Mouse (Mus musculus) Patski (cell line): ENCODE data around the gene Xpnpep1. TPM values are rescaled to one million over a fixed set of nuclear protein-coding genes. Genes with fewer than 3 reads are reported as not detected.
A peak's percentile ranks its signal among the peaks of the same experiment; 100 is the strongest.

ENCODE experiments used
- ATAC-seq: fragments of 100-300 bp; one replicate; pipeline ENCODE4 v1.8.0; 2021
- CTCF ChIA-PET: fragments of 350-600 bp; sonication (Branson Sonifier 250); formaldehyde crosslinking; loops from one replicate; lab custom pipeline; 2022; ENCODE audit warnings: inconsistent platforms; lab: Charles Lee
- POLR2A ChIA-PET: fragments of 350-600 bp; sonication (Branson Sonifier 250); formaldehyde crosslinking; loops from one replicate; lab custom pipeline; 2022; ENCODE audit warnings: antibody characterized with exemption, inconsistent platforms; lab: Charles Lee
- DNase-seq: peaks from one replicate; pipeline ENCODE4 v3.0.0-alpha.2; 2011; ENCODE audit warnings: low read depth, low spot score
- H3K27me3 ChIP-seq: fragments of 371-371 bp; one replicate; pipeline ENCODE4 v1.5.1; 2021
- CTCF ChIP-seq: fragments of 100-300 bp; IDR thresholded peaks from one replicate; pipeline ENCODE4 v1.5.1; 2021
- in situ Hi-C: fragments of 300-500 bp; cut with MboI; formaldehyde crosslinking; loops from 3 replicates; pipeline ENCODE4 v1.11.1; 2018; ENCODE audit warnings: low pct_unique_long_range_greater_than_20kb, mixed read lengths
- polyA plus RNA-seq: library from polyadenylated mRNA; unstranded; gene quantifications from one replicate; pipeline ENCODE4 v1.2.3, GENCODE M21; 2021

The Xpnpep1 gene
- polyA plus RNA-seq, 1 experiment from 2014 or later, result 193 TPM

GRCm38 (mm10) chr19:53037925-53038419, 2.0 kb downstream of the Xpnpep1 start:
- ATAC-seq, result peak; percentile 42
- DNase-seq, result no peak
- in situ Hi-C loops, result loop anchor here (5.0 kb wide), 1 partner anchor 104 kb away; the partner anchor contains the start of gene Add3
- ChIA-PET POLR2A (interaction anchor here (1.2 to 1.7 kb wide), 3 partner anchors 10 to 207 kb away, joined by 3 to 6 read pairs (median 4); no protein-coding TSS in a partner anchor), CTCF (no interaction called here)
- H3K27me3 ChIP-seq, result no peaks in the 10 kb centered on the region
- no peak for TF ChIP-seq CTCF

GRCm38 (mm10) chr19:53033159-53033943, 6.7 kb downstream of the Xpnpep1 start:
- DNase-seq (no peak), ATAC-seq (no peak)
- in situ Hi-C loops, result no loop called here
- no peaks in the 10 kb centered on the region for H3K27me3 ChIP-seq
- no peak for TF ChIP-seq CTCF
- CTCF ChIA-PET, result interaction anchor here (0.8 to 2.0 kb wide), 3 partner anchors 25 to 115 kb away, joined by 3 to 11 read pairs (median 3); no protein-coding TSS in a partner anchor
- POLR2A ChIA-PET, result interaction anchor here (0.7 kb wide), 1 partner anchor 43 kb away, joined by 3 read pairs; no protein-coding TSS in a partner anchor

GRCm38 (mm10) chr19:53032647-53033046, 7.4 kb downstream of the Xpnpep1 start:
- ATAC-seq, result no peak
- CTCF ChIA-PET, result interaction anchor here (0.8 to 2.0 kb wide), 2 partner anchors 24 to 38 kb away, joined by 3 to 11 read pairs; no protein-coding TSS in a partner anchor
- no peaks in the 10 kb centered on the region for H3K27me3 ChIP-seq
- in situ Hi-C loops, result no loop called here
- no peak for DNase-seq
- POLR2A ChIA-PET, result no interaction called here
- TF ChIP-seq CTCF, result no peak

GRCm38 (mm10) chr19:53031957-53032371, 8.1 kb downstream of the Xpnpep1 start:
- in situ Hi-C loops, result no loop called here
- POLR2A ChIA-PET, result no interaction called here
- peak; percentile 46 for ATAC-seq
- DNase-seq, result no peak
- no peak for TF ChIP-seq CTCF
- no peaks in the 10 kb centered on the region for H3K27me3 ChIP-seq
- CTCF ChIA-PET, result no interaction called here

- no peaks in the 10 kb centered on the region for H3K27me3 ChIP-seq
- ChIA-PET POLR2A (interaction anchor here (0.6 kb wide), 1 partner anchor 343 kb away, joined by 8 read pairs; no protein-coding TSS in a partner anchor), CTCF (interaction anchor here (1.2 to 2.0 kb wide), 3 partner anchors 10 to 22 kb away, joined by 3 to 6 read pairs (median 4); no protein-coding TSS in a partner anchor)
- in situ Hi-C loops, result no loop called here
- ATAC-seq (no peak), DNase-seq (no peak)
- TF ChIP-seq CTCF, result no peak
Observed at GRCm38 (mm10) chr19:53030279-53030678, 9.7 kb downstream of the Xpnpep1 start.

GRCm38 (mm10) chr19:53029686-53030085, 10.3 kb downstream of the Xpnpep1 start:
- no peak for DNase-seq
- ChIA-PET POLR2A (no interaction called here), CTCF (interaction anchor here (2.0 kb wide), 1 partner anchor 9 kb away, joined by 6 read pairs; no protein-coding TSS in a partner anchor)
- ATAC-seq, result no peak
- in situ Hi-C loops, result no loop called here
- TF ChIP-seq CTCF, result no peak
- H3K27me3 ChIP-seq, result no peaks in the 10 kb centered on the region

GRCm38 (mm10) chr19:53029045-53029444, 11.0 kb downstream of the Xpnpep1 start:
- no peak for TF ChIP-seq CTCF
- CTCF ChIA-PET, result interaction anchor here (0.9 to 1.4 kb wide), 3 partner anchors 11 to 27 kb away, joined by 3 to 7 read pairs (median 4); no protein-coding TSS in a partner anchor
- DNase-seq, result no peak
- no peaks in the 10 kb centered on the region for H3K27me3 ChIP-seq
- in situ Hi-C loops, result no loop called here
- POLR2A ChIA-PET, result no interaction called here
- ATAC-seq, result no peak

GRCm38 (mm10) chr19:53028216-53028615, 11.8 kb downstream of the Xpnpep1 start:
- H3K27me3 ChIP-seq, result no peaks in the 10 kb centered on the region
- ChIA-PET POLR2A (interaction anchor here (1.7 kb wide), 1 partner anchor 10 kb away, joined by 6 read pairs; no protein-coding TSS in a partner anchor), CTCF (interaction anchor here (0.9 to 1.4 kb wide), 5 partner anchors 10 to 187 kb away, joined by 3 to 7 read pairs (median 4); no protein-coding TSS in a partner anchor)
- TF ChIP-seq CTCF, result no peak
- ATAC-seq (no peak), DNase-seq (no peak)
- in situ Hi-C loops, result no loop called here

- no peak for ATAC-seq
- in situ Hi-C loops, result loop anchor here (25.0 kb wide), 1 partner anchor 339 kb away; the partner anchor contains the start of gene Gm10197
Observed at GRCm38 (mm10) chr19:53023189-53023588, 16.8 kb downstream of the Xpnpep1 start.

GRCm38 (mm10) chr19:53022037-53022614, 17.9 kb downstream of the Xpnpep1 start:
- ChIA-PET CTCF (no interaction called here), POLR2A (no interaction called here)
- H3K27me3 ChIP-seq, result no peaks in the 10 kb centered on the region
- no peak for TF ChIP-seq CTCF
- ATAC-seq (no peak), DNase-seq (no peak)
- in situ Hi-C loops, result loop anchor here (25.0 kb wide), 1 partner anchor 340 kb away; the partner anchor contains the start of gene Gm10197

More at GRCm38 (mm10) chr19:53023189-53023588, 16.8 kb downstream of the Xpnpep1 start:
- CTCF ChIA-PET, result no interaction called here
- no peak for DNase-seq
- TF ChIP-seq CTCF, result no peak
- POLR2A ChIA-PET, result no interaction called here
- H3K27me3 ChIP-seq, result no peaks in the 10 kb centered on the region
